Mouse (Mus musculus) MEL (cell line): ENCODE measurements at regions not wholly inside any gene's neighbourhood (a gene's known extent, or its start where the extent isn't known, plus 50 kb on each side); places are given as distances from the start of the nearest gene placed in this dataset.

Source experiments
- DNase-seq: peaks from one replicate; pipeline ENCODE4 v3.0.0; 2011; ENCODE audit warnings: low read depth, low spot score
- H3K27ac ChIP-seq: 2 replicates; pipeline ENCODE4 v1.5.1; 2012; ENCODE audit warnings: low read depth, mild to moderate bottlenecking, control low read depth, low read length, moderate library complexity; ENCODE audit not compliant: control insufficient read depth
- H3K27me3 ChIP-seq, 2 experiments: fragments of 150-350 bp in 1 of 2; sonication (generic) in 1 of 2; 2 replicates each; pipeline ENCODE4 v1.6.1; 2012; ENCODE audit warnings: low read length in 2 of 2, mild to moderate bottlenecking in 2 of 2, improper control_type of control experiment in 1 of 2, moderate library complexity in 1 of 2; ENCODE audit not compliant: insufficient read depth in 2 of 2, control insufficient read depth in 1 of 2
- H3K36me3 ChIP-seq, 2 experiments: 2 replicates each; pipeline ENCODE4 v1.6.1; 2012 to 2014; ENCODE audit warnings: low read length in 2 of 2, improper control_type of control experiment in 1 of 2, inconsistent platforms in 1 of 2, mild to moderate bottlenecking in 1 of 2; ENCODE audit not compliant: insufficient read depth in 2 of 2, control insufficient read depth in 1 of 2
- H3K4me1 ChIP-seq, 2 experiments: fragments of 150-350 bp in 1 of 2; sonication (generic) in 1 of 2; 2 replicates each; pipeline ENCODE4 v1.6.1; 2012; ENCODE audit warnings: low read length in 2 of 2, improper control_type of control experiment in 1 of 2, mild to moderate bottlenecking in 1 of 2; ENCODE audit not compliant: insufficient read depth in 2 of 2, control insufficient read depth in 1 of 2
- H3K4me3 ChIP-seq, 2 experiments: fragments of 150-350 bp in 1 of 2; sonication (generic) in 1 of 2; 2 replicates each; pipeline ENCODE4 v1.5.1; 2012; ENCODE audit warnings: low read depth in 2 of 2, low read length in 2 of 2, mild to moderate bottlenecking in 2 of 2, moderate library complexity in 2 of 2, control low read depth in 1 of 2, improper control_type of control experiment in 1 of 2; ENCODE audit not compliant: control insufficient read depth in 1 of 2, insufficient read depth in 1 of 2
- H3K79me2 ChIP-seq: 2 replicates; pipeline ENCODE4 v1.6.1; 2012; ENCODE audit warnings: mild to moderate bottlenecking, low read length, moderate library complexity; ENCODE audit not compliant: control insufficient read depth, poor library complexity, insufficient read depth
- H3K9ac ChIP-seq: 2 replicates; pipeline ENCODE4 v1.6.1; 2012; ENCODE audit warnings: low read depth, mild to moderate bottlenecking, control low read depth, low read length, moderate library complexity; ENCODE audit not compliant: control insufficient read depth, poor library complexity, severe bottlenecking
- H3K9me3 ChIP-seq: fragments of 150-350 bp; sonication (generic); replicated peaks from 2 replicates; pipeline ENCODE4 v1.6.1; 2012; ENCODE audit warnings: mild to moderate bottlenecking, low read length, improper control_type of control experiment, moderate library complexity; ENCODE audit not compliant: insufficient read depth
- E2F4 ChIP-seq: IDR thresholded peaks from 2 replicates; pipeline ENCODE4 v1.6.1; 2011; ENCODE audit warnings: low read depth, low read length, improper control_type of control experiment, borderline replicate concordance
- ELF1 ChIP-seq: IDR thresholded peaks from 2 replicates; pipeline ENCODE4 v1.6.1; 2014; ENCODE audit warnings: low read depth, mild to moderate bottlenecking, inconsistent platforms, low read length, improper control_type of control experiment, moderate library complexity
- EP300 ChIP-seq, 2 experiments: IDR thresholded peaks; 2 replicates each; pipeline ENCODE4 v1.6.1; 2011; ENCODE audit warnings: improper control_type of control experiment in 2 of 2, low read length in 2 of 2, low read depth in 1 of 2, mild to moderate bottlenecking in 1 of 2
- ETS1 ChIP-seq: IDR thresholded peaks from 2 replicates; pipeline ENCODE4 v1.6.1; 2012; ENCODE audit warnings: low read depth, mild to moderate bottlenecking, inconsistent platforms, low read length, improper control_type of control experiment, moderate library complexity
- KAT2A ChIP-seq: conservative IDR thresholded peaks from 2 replicates; pipeline ENCODE4 v1.6.1; 2012; ENCODE audit warnings: low read depth, low read length, improper control_type of control experiment, inconsistent platforms
- MAX ChIP-seq: IDR thresholded peaks from 2 replicates; pipeline ENCODE4 v1.6.1; 2011; ENCODE audit warnings: low read length, improper control_type of control experiment
- MEF2A ChIP-seq: IDR thresholded peaks from 2 replicates; pipeline ENCODE4 v1.6.1; 2014; ENCODE audit warnings: low read depth, mild to moderate bottlenecking, inconsistent platforms, low read length, improper control_type of control experiment; ENCODE audit not compliant: poor library complexity, insufficient replicate concordance, severe bottlenecking; ENCODE audit errors: extremely low read depth
- MXI1 ChIP-seq: IDR thresholded peaks from 2 replicates; pipeline ENCODE4 v1.6.1; 2011; ENCODE audit warnings: mild to moderate bottlenecking, low read depth, low read length, improper control_type of control experiment
- MYC ChIP-seq: IDR thresholded peaks from 2 replicates; pipeline ENCODE4 v1.6.1; 2011; ENCODE audit warnings: low read depth, mild to moderate bottlenecking, low read length, improper control_type of control experiment, moderate library complexity
- NELFE ChIP-seq: IDR thresholded peaks from 2 replicates; pipeline ENCODE4 v1.6.1; 2011; ENCODE audit warnings: low read depth, low read length, improper control_type of control experiment
- RCOR1 ChIP-seq: IDR thresholded peaks from 2 replicates; pipeline ENCODE4 v1.6.1; 2012; ENCODE audit warnings: low read depth, mild to moderate bottlenecking, inconsistent platforms, low read length, improper control_type of control experiment
- TAL1 ChIP-seq: IDR thresholded peaks from 2 replicates; pipeline ENCODE4 v1.6.1; 2012; ENCODE audit warnings: mild to moderate bottlenecking, inconsistent platforms, low read length, moderate library complexity, mixed read lengths
- TBP ChIP-seq: IDR thresholded peaks from 2 replicates; pipeline ENCODE4 v1.8.0; 2011; ENCODE audit warnings: low read depth, low read length, improper control_type of control experiment
- TCF12 ChIP-seq: IDR thresholded peaks from 2 replicates; pipeline ENCODE4 v1.6.1; 2014; ENCODE audit warnings: low read depth, mild to moderate bottlenecking, inconsistent platforms, low read length, improper control_type of control experiment, moderate library complexity
- USF1 ChIP-seq: IDR thresholded peaks from 2 replicates; pipeline ENCODE4 v1.6.1; 2014; ENCODE audit warnings: low read depth, mild to moderate bottlenecking, inconsistent platforms, low read length, improper control_type of control experiment, moderate library complexity
- ZC3H11A ChIP-seq: IDR thresholded peaks from 2 replicates; pipeline ENCODE4 v1.6.1; 2012; ENCODE audit warnings: low read depth, mild to moderate bottlenecking, inconsistent platforms, low read length, improper control_type of control experiment
- ZKSCAN1 ChIP-seq: IDR thresholded peaks from 2 replicates; pipeline ENCODE4 v1.6.1; 2012; ENCODE audit warnings: low read depth, mild to moderate bottlenecking, inconsistent platforms, low read length, improper control_type of control experiment, moderate library complexity
- ZMIZ1 ChIP-seq: IDR thresholded peaks from 2 replicates; pipeline ENCODE4 v1.6.1; 2012; ENCODE audit warnings: low read depth, mild to moderate bottlenecking, inconsistent platforms, low read length, improper control_type of control experiment, moderate library complexity
- ZNF384 ChIP-seq: IDR thresholded peaks from 2 replicates; pipeline ENCODE4 v1.6.1; 2012; ENCODE audit warnings: low read depth, mild to moderate bottlenecking, inconsistent platforms, low read length, improper control_type of control experiment

- Histone ChIP-seq H3K27ac (no peak overlapping the region), H3K4me3 (no peak overlapping the region), H3K9me3 (no peaks in the 10 kb centered on the region), H3K27me3 (no peaks in the 10 kb centered on the region), H3K36me3 (no peaks in the 10 kb centered on the region), H3K4me1 (no peaks in the 10 kb centered on the region), H3K79me2 (no peaks in the 10 kb centered on the region), H3K9ac (no peak overlapping the region)
- no peak for DNase-seq
- no peak for TF ChIP-seq TAL1
- no peak for TF ChIP-seq TCF12
- no peak for TF ChIP-seq MEF2A
- no peak for TF ChIP-seq ZC3H11A
- no peak for TF ChIP-seq KAT2A
- no peak for TF ChIP-seq NELFE
- TF ChIP-seq ETS1 = no peak
- TF ChIP-seq ZNF384 = no peak
- no peak for TF ChIP-seq EP300 (IDR thresholded peaks at IDR 0.05; ENCODE audit: low read depth in 1 of 2, low read length in 2 of 2)
- TF ChIP-seq USF1 = no peak
- TF ChIP-seq ELF1 = no peak
- no peak for TF ChIP-seq ZMIZ1
- no peak for TF ChIP-seq MYC
These were observed 81.2 kb upstream of the Mmadhc start for GRCm38 (mm10) chr2:50377609-50378413.

- Histone ChIP-seq H3K79me2 (no peaks in the 10 kb centered on the region), H3K4me1 (no peaks in the 10 kb centered on the region), H3K27me3 (no peaks in the 10 kb centered on the region), H3K4me3 (no peak overlapping the region), H3K36me3 (no peaks in the 10 kb centered on the region), H3K9me3 (no peaks in the 10 kb centered on the region), H3K9ac (no peak overlapping the region), H3K27ac (no peak overlapping the region)
- no peak for DNase-seq
- no peak for TF ChIP-seq MXI1
- TF ChIP-seq MAX = no peak
- no peak for TF ChIP-seq RCOR1
- no peak for TF ChIP-seq EP300 (IDR thresholded peaks at IDR 0.05; ENCODE audit: low read depth in 1 of 2, low read length in 2 of 2)
- TF ChIP-seq ZC3H11A = no peak
- no peak for TF ChIP-seq E2F4
- no peak for TF ChIP-seq USF1
- TF ChIP-seq ZNF384 = no peak
- TF ChIP-seq TBP = no peak
- no peak for TF ChIP-seq ZKSCAN1
- TF ChIP-seq TAL1 = no peak
These were observed 77.0 kb upstream of the Mmadhc start for GRCm38 (mm10) chr2:50373626-50374025.
